Mouse (Mus musculus) C2C12 (cell line): Measurements from ENCODE around the gene Selplg.

ENCODE experiments used
- CEBPB ChIP-seq: IDR thresholded peaks from one replicate; pipeline ENCODE4 v1.6.1; 2011; ENCODE audit warnings: low read depth, mild to moderate bottlenecking, control low read depth, moderate library complexity
- CTCF ChIP-seq: IDR thresholded peaks from one replicate; pipeline ENCODE4 v1.5.1; 2011; ENCODE audit not compliant: control insufficient read depth, insufficient read depth, insufficient read length
- MYOG ChIP-seq: IDR thresholded peaks from one replicate; pipeline ENCODE4 v1.6.1; 2011; ENCODE audit not compliant: control insufficient read depth, insufficient read length; ENCODE audit errors: extremely low read depth

GRCm38 (mm10) chr5:113855696-113856095, 23.3 kb upstream of the Selplg start:
- TF ChIP-seq CTCF, result no peak
- TF ChIP-seq CEBPB, result no peak
- no peak for TF ChIP-seq MYOG
